Mouse (Mus musculus): ENCODE measurements around the gene Map4k3.

- TF ChIP-seq CTCF (IDR thresholded peaks at IDR 0.05; ENCODE audit: extremely low read depth, insufficient read depth, low read length) (no peak), POLR2A (IDR thresholded peaks at IDR 0.05; ENCODE audit: extremely low read depth, insufficient read depth, low read length) (no peak)
Measured at GRCm38 (mm10) chr17:80726821-80727220, 1.5 kb downstream of the Map4k3 start.

Data from cortical plate, adult 2 months (tissue).